Mouse (Mus musculus): ENCODE data around the gene Tmem273.
A peak's percentile ranks its signal among the peaks of the same experiment; 100 is the strongest.

The Tmem273 gene

DNA sequence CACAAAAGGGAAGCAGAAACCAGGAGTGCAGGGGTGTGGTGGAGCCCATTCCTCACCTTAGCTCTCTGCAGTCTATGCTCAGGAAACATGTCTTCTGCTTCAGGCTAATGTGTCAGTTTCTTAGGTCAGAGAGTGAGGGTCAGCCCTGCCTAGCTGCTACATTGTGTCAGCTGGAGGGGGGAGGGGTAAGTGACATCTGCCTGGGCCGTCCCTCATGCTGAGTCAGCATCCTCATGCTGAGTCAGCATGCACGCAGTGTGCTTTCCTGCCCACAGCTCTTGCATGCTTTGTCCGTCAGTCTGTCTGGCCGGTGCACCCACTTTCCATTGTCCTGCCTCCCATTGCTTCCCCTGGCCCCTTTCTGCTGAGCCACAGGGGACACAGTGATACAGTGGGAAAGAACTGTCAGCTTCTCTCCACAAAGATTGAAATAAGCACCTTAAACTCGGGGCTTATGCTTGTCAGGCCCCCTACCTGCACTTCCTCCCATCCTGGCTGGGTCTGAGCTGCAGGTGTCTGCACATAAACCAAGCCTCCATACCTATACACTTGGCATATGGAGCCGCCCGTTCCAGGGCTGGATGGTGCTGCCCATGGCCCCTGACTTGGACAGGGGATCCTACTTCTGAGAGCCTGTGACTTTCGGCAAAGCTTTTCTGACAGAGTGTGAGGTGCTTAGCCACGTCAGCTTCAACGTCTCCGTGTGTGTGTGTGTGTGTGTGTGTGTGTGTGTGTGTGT, 74.2 kb downstream of the Tmem273 start:
- DNase-seq (ENCODE audit: low read depth, low spot score), result peak; percentile 10

DNA sequence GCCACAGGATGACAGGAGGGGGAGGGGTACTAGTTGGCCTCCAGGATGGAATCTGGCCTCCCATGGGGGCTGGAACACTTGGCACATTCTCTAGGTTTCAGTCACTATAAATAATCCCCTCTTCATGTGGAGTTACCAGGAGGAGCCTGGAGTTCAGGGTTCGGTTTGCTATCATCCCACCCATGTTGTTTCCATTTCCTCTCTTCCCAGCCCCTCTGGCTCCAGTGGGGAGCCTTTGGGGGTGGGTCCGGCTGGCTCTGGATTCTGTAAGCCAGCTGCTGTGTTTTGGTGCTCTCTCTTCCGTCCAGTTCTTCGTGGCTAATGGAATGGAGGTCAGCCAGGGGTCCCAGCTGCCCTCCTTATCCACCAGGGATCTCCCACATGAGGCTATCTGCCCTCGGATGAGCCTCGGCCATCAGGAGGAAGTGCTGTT, 75.4 kb downstream of the Tmem273 start:
- DNase-seq (ENCODE audit: low read depth, low spot score), result no peak

DNA sequence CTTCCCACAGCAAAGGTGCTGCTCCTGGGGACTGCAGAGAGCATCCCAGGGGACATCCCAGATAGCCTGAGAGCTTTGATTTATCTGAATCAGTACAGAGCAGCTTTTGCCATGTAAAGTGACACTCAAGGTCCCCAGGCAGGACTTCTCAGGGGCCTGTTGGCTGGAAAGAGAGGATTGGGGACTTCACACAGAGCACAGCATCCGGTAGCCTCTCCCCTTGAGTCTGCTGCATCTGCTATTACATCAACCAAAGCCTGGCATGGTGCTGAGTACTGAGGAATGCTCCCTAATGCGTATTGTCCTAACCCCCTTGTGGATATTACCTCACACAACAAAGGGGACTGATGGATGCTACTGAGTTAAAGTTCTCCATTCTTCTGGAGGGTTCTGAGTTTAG, 75.9 kb downstream of the Tmem273 start:
- DNase-seq (ENCODE audit: low read depth, low spot score), result no peak

DNA sequence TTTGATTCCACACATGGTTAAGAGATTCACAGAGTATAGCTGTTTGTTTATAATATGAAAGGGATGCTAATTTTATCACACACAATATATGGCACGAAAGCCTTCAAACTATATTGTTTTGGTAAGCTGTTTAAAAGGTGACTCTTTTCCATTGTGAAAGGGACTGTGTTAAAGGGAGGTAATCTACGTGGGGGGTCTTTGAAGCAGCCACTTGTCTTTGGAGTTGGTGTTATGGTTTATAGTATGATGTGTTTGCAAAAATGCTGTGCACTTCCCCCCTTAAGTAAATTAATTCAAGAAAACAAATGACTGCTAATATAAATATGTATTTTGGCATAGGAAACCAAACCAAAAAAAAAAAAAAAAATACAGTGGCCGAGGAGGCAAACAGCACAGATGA, 79.6 kb downstream of the Tmem273 start:
- no peak for DNase-seq (ENCODE audit: low read depth, low spot score)
